Mouse (Mus musculus): ENCODE measurements at regions not wholly inside any gene's neighbourhood (a gene's known extent, or its start where the extent isn't known, plus 50 kb on each side); places are given as distances from the start of the nearest gene placed in this dataset.

- DNase-seq (ENCODE audit: low spot score in 2 of 2) = no peak
These were observed 55.6 kb downstream of the Irf2bp2 start for GRCm38 (mm10) chr8:126538136-126538535.

- no peak for DNase-seq (ENCODE audit: low spot score in 2 of 2)
These were observed 56.7 kb downstream of the Irf2bp2 start for GRCm38 (mm10) chr8:126536928-126537618.

GRCm38 (mm10) chr8:126536132-126536927 is 57.5 kb downstream of the Irf2bp2 start:
- DNase-seq (ENCODE audit: low spot score in 2 of 2) = peak in 1 of 2 experiments; percentile 17

- no peak for DNase-seq (ENCODE audit: low spot score in 2 of 2)
These were observed 57.6 kb upstream of the Tarbp1 start for GRCm38 (mm10) chr8:126532284-126532974.

DNA sequence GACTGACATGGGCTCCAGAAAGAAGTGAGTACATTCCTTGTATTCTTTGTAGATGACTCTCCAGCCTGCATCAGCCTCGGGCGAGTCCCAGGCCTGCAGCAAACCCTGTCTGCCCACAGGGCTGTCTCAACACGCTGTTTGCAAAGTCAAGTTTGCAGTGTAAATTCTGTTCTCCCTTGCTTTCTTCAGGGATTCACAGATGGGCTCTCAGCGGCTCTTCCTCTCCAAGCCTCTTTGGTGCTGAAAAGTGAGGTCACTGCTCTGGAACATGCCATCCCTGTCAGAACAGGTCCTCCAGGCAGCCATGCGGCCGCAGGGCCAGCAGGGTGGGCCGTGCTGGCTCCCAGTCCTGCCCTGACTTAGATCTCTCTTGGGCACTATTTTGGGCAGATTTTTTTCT is 56.6 kb upstream of the Tarbp1 start:
- no peak for DNase-seq (ENCODE audit: low spot score in 2 of 2)

- peak; percentile 30 to 43 for DNase-seq (ENCODE audit: low spot score in 2 of 2)
These were observed 54.5 kb upstream of the Tarbp1 start for GRCm38 (mm10) chr8:126529409-126529808.

DNA sequence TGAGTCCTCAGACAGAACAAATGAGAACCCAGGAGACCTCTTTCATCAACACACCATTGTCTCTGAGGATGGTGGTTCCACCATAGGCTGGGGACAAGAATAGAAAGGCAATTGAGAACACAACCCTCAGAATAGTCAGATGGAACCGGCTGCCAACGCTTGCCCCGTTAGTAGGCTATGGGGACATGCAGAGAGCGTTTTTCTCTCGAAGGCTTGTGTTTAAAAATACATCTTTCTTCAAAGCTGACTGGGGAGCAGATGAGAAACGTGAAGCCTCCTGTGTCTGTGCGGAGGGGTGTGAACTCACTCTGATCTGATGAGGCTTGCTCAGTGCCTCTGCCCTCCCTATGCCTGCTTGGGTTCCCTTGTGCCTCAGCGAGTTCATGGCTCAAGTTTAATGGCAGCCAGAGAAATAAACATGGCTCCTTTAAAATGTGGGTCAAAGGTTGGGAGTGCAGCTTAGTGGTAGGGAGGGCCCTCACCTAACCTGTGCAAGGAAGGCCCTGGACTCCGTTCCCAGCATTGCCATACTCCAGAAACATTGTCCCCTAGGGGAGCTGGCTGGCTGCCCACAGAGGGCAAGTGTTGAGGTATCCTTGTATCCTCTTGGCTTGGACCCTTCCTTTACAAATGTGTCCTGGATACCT is 53.7 kb upstream of the Tarbp1 start:
- no peak for DNase-seq (ENCODE audit: low spot score in 2 of 2)

DNA sequence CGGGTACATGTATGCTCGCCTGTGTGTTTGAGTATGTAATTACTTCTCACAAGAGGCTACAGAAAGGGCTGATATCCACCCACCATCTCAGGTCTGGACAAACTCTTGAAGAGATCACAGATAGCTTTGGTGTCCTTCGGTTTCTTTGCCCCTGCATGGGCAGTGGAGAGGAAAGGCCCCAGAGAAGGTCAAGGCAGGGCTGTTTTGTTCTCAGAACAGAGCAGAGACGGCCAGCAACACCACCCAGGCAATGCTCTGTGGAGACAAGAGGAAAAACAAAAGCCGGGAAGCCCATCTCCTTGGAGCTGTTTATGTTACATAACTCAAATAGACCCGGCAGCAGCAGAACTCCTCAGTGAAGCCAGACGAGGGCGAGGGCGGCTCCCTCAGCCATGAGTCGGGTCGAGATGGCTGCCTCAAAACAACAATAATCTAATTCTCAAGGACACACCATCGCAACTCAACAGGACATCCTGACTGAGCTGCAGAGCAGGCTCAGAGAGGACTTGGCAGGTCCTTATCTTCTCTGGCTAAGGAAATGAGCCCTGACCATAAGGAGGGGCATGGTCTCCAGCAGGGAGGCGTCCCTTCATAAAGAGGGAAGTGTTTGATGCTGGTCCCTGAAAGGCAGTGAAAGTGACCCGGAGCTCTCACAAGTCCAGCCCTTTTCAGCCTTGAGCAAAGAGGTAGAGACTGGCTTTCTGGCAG is 52.2 kb upstream of the Tarbp1 start:
- peak in 1 of 2 experiments; percentile 23 for DNase-seq (ENCODE audit: low spot score in 2 of 2)

DNA sequence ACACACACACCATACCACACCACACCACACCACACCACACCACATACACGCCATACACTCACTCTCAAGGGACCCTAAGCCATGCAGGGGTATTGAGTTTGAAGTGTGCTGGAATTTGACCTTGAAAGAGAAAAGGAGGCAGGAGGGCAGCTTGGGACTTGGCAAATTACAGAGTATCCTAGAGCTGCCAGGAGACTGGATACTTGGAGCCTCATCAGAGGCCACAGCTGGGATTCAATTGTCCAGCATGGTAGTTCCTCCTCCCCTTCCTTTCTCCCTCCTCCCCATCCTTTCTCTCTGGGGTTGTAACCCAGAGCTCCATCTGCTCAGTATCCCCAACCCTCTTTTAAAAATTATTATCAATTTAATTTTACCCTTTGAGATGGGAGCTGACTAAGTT is 50.7 kb upstream of the Tarbp1 start:
- DNase-seq (ENCODE audit: low spot score in 2 of 2) = no peak
